Mouse (Mus musculus) testis, postnatal 14 days (tissue): Measurements from ENCODE around the gene Fez1.

Experiments
- DNase-seq: peaks from one replicate; pipeline ENCODE4 v3.0.0; 2021; ENCODE audit warnings: low spot score

Gene Fez1

DNA sequence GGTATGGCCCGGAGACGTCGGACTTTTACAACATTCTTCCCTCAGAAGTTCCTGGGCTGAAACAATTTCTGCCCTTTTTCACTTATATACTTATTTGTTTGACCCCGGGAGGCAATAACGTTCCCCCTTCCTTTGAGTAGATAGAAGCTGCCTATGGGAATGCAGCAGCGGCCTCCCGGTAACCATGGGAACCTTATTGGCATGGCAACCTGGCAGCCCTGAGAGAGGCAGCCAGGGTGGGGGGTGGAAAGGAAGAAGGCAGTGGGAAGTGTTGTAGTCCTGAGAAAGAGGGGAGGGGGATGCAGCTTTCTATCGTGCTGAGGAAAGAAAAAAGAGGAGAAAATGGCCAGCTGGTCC lies at the start of gene Fez1:
Fez1 (plus strand) TSS at position 221 of the 357 bp plus-strand sequence.
- peak; percentile 52 for DNase-seq

- no peak for DNase-seq
Measured at GRCm38 (mm10) chr9:36783921-36784320, 37.7 kb upstream of the Fez1 start.

DNA sequence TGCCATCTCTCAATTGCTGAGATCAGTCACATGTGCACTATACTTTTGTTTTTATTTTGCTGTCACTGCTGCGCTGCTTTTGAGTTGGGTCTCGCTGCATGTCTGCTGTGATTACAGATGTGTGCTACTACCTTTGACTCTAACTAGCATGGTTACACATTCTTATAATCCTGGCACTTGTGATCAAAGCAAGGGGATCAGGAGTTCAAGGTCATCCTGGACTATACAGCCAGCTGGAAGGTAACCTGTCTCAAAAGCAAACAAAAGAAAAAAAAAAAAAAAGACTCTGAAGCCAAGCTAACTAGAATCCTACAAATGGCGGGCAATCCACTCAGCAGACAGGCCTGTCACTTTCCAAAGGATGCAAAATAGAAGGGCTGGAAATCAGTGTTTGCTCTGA lies 29.5 kb upstream of the Fez1 start:
- DNase-seq = no peak

DNA sequence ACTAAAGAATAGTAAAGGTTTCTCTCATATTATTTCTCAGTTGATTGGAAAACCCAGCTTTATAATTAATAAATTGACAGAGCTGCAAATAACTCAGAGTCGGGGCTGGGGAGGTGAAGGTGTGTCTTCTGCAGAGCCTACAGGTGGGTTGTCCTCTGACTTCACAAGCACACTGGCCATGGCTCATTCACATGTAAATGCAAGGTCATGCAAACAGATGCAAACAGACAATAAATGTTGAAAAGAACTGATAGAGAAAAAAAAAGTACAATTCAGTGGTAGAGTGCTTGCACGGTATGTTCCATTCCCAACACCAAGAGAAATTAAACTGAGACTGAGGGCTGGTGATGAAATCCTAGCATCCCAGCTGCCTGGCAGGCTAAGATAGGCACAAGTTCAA lies 27.2 kb upstream of the Fez1 start:
- DNase-seq = no peak

DNA sequence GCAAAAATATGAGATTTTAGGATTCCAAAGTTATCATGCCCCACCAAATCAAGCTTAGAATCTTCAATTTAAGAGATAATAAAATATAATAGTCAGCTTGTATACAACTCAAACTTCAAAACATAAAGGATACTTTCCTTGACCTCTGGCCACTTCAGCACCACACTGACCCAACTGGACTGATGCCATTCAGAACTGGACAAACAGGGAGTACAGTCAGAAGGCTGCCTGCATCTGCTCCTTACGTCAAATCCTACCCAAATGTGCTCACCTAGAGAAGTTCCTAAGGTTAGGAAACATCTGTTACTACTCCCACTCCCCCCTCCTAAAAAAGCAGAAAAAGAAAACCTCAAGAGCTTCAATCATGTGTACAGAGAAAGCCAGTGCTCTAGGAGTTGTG lies 26.1 kb upstream of the Fez1 start:
- no peak for DNase-seq

GRCm38 (mm10) chr9:36796224-36796623 lies 25.4 kb upstream of the Fez1 start:
- no peak for DNase-seq

GRCm38 (mm10) chr9:36796781-36797555 lies 24.7 kb upstream of the Fez1 start, which contains the start of gene Ei24:
Gene Ei24 (minus strand): TSS chr9:36797393.
- DNase-seq = peak; percentile 92

DNA sequence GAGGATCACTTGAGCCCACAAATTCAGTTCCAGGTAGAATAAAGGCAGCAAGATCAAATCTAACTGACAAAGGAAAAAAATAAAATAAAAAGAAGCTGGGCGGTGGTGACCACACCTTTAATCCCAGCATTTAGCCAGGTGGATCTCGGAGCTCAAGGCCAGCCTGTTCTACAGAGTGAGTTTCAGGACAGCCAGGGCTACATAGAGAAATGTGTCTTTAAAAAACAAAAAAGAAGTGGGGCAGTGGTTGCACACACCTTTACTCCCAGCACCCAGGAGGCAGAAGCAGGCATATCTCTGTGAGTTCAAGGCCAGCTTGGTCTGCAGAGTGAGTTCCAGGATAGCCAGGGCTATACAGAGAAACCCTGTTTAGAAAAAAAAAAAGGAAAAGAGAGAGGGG lies 19.7 kb upstream of the Fez1 start:
- no peak for DNase-seq

- DNase-seq = no peak
Measured at GRCm38 (mm10) chr9:36802951-36803350, 18.7 kb upstream of the Fez1 start.

GRCm38 (mm10) chr9:36803386-36803785 lies 18.3 kb upstream of the Fez1 start:
- DNase-seq = no peak

DNA sequence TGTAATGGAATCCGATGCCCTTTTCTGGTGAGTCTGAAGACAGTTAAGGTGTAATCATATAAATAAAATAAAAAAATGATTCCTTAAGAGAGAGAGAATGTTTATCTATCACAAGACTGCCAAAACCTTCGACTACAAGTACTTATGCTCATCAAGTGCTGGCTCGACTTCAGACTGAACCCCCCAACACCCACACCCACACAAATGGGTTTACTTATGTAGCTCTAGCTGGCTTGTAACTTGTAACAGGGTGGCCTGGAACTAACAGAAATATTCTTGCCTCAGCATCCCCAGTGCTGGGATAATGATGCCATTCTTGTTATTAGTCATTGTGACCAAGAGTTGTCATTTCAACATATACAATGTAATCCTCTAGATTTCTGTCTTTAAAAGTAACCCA lies 17.7 kb upstream of the Fez1 start:
- DNase-seq = no peak

DNA sequence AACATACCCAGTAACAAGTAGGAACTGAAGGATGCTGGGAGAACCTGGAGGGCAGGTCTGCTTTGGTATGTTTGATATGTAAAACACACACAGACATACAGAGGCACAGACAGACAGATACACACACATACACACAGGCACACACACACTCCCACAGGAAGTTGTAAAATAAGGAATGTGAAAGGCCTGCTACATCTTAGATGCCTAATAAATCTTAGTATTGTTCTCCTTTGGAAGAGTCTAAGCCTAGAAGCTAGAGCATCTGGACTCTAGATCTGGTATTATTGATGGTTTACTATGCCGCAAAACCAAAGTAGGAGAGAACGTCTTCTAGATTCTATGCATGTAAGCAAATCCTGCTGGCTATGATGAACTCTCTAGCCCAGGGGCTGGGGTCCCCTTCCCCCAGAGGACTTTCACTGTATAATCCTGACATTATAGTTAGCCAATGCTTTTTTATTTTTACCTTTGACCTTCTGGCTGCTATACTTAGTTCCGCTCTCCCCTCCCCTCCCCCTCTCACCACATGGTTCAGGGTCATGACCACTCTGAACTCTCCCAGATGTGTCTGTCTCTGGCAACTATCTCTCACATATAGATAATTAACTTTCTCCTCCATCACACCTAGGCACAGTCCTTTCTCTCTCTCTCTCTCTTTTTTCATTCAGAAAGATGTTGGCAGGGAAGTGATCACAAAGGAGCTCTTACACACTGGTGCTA lies 16.2 kb upstream of the Fez1 start:
- no peak for DNase-seq

DNA sequence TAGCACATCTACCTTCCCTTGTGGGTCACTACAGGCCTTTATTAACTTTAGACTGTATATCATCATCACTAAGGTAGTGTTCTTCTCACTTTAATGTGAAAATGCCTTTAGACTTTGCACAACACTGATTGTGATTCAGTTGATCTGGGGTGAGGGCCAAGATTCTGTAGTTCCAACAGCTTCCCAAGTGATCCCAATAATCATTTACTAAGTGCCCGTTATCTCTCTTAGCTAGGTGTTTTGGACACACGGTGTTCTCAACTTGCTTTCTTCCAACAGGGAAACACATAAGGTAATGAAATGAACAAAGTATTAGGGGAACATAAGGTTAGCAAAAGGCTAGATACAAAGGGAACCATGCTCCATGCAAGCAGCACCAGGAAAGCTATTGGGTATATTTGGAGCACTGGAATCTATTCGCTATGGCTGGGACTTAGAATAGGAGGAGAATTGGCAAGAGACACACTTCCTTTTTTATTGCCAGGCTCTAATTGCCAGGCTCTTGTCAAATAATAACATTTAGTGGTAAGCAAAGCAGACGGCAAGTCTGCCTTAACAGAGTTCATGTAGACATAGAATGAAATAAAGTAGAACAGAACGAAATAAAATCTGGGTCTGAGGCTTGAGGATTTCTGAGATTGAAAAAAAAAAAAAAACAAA lies 13.4 kb upstream of the Fez1 start:
- DNase-seq = no peak

DNA sequence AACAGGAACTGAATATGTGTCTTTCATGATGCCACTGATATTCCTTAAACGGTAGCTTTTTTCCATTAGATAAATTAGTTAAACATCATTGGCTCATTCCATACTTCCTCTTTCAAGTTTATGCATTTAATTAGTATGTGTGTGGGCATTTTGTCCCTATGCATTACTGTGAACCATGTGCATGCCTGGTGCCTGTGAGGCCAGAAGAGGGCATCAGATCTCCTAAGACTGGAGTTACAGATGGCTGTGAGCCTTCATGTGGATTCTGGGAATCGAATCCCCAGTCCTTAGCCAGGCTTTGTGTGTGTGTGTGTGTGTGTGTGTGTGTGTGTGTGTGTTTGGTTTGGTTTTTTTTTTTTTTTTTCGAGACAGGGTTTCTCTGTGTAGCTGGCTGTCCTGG lies 7.2 kb upstream of the Fez1 start:
- DNase-seq = no peak

DNA sequence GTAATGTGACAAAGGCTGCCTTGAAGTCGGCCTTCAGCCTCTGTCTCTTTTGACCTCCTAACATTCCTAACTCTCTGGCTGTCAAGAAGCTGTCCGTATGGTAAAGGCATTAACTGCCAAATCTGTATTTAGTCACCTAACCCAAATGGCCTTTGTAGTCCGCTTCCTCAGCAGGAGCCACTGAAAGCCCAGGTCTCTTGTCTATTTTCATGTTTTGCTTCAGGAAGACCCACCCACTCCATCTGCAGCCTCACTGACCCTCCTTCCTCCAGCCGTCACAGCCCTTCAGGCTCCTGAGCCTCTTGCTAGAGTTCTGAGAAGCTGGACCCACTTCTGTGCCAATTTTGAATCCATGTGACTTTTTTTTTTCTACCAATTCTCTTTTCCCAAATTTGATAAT lies 2.8 kb upstream of the Fez1 start:
- DNase-seq = no peak

GRCm38 (mm10) chr9:36820969-36821643 lies 558 bp upstream of the Fez1 start:
- no peak for DNase-seq

GRCm38 (mm10) chr9:36822024-36822423 lies 360 bp downstream of the Fez1 start:
- no peak for DNase-seq

GRCm38 (mm10) chr9:36826612-36827363 lies 5.1 kb downstream of the Fez1 start:
- DNase-seq = no peak

- no peak for DNase-seq
Measured at GRCm38 (mm10) chr9:36831401-36831800, 9.7 kb downstream of the Fez1 start.

- DNase-seq = peak; percentile 37
Measured at GRCm38 (mm10) chr9:36832529-36832928, 10.9 kb downstream of the Fez1 start.

GRCm38 (mm10) chr9:36833043-36833881 lies 11.6 kb downstream of the Fez1 start:
- no peak for DNase-seq
